Mouse (Mus musculus) forelimb bud, embryonic 11.5 days (tissue): Measurements from ENCODE around the gene Entpd3.

Experiments
- DNase-seq: peaks from one replicate; pipeline ENCODE4 v3.0.0-alpha.2; 2012; ENCODE audit warnings: low read depth, low spot score

The Entpd3 gene

DNA sequence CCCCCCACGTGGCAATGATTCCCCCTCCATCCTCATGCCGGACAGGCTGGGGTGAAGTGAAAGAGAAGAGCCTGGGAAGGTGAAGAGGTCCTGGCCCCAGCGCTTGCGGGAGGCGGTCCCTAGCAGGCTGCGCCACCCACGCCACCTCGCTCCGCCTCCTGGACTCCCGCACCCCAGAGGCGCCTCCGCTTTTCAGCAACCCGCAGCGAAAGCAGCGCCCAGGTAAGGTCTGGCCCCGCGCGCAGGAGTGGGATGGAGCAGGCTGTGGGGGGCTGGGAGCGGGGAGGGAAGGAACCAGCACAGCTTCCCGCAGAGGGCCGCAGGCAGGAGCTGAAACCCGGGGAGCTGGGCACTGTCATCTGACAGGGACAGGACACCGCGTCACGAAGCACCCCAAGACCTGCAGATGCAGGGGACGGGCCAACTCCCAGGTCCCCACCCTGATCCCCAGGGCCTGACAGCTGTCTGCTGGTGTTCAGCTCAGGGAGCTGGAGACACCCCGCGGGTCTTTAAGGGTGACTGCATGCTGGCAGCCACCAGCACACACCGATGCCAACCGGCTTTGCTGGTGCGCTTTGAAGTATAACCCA is at the start of gene Entpd3:
TSS of gene Entpd3 (plus strand) at position 157 of the 590 bp plus-strand sequence.
- no peak for DNase-seq

DNA sequence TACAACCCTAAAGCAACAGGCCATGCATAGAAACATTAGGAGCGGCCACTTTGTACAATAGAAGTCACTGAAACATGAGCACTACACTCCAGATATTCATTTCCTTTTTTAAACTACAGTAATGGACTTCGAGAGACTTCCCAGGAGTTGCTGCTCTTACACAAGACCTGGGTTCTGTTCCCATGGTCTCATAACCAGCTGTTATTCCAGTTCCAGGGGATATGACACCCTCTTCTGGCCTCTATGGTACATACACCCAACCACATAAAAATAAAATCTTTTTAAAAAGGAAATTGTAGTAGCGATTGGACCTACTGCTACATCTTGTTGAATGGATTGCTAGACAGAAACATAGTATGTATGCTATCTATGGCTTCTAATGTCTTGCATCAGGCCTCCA is 48.1 kb upstream of the Entpd3 start:
- peak; percentile 26 for DNase-seq

DNA sequence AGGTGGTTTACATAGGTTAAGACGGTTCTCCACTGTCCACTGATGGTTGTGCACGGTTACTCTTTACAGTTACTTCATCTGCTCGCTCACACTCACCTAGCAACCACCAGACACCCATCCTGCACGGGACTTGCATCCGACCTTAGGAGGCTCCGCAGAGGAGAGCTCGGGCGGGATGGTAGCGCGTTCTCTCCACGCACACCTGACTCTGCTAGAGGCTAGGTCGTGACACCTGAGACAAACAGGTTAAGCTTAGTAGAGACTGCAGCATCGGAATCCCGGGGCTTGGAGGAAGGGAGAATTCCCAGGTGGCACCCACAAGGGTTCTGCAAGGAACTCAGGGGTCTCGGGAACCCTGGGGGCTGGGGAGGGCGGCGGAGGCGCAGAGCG is 47.6 kb upstream of the Entpd3 start, which contains the start of gene Eif1b:
TSS of gene Eif1b (plus strand) at position 223 of the 390 bp plus-strand sequence.
- DNase-seq, result no peak

DNA sequence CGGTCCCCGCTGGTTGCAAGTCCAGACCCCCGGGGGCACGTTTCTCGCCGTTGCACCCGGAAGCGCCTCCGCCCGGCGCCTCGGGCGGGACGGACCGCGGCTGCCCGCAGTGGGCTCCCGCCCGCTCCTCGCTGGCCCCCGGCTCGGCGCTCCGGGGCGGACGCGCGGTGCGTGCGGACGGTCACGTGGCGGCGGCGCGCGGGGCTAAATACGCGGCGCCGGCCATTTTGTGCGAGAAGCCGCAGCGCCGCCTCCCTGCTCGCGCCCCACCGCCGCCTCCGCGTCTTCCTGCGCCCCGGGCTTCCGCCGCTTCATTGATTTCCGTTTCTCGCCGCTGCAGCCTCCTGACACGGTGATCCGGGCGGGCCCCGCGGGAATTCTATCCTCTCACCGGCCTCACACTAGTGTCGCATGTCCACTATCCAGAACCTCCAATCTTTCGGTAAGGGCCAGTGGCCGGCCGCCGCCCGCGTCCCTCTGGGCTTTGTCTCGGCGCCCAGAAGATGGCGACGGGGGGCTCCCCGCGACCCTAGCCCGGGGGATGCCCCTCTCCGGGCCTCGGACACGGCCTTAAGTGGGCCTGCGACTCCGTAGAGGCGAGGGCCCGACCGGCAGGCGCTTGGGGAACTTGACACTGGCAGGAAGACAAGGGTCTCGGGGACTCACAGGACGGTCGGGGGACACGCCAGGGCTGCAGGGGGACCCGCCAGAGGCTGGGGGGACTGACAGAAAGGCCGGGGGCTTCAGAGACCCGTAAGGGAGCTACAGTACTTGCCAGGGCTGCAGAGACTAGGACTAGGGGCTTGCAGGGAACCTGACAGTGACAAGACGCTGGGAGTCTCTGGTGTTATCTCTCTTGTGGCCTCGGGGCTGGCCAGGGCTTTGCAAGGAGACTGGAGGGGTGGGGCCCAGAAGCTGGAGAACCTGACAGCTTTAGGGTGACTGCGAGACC is 46.9 kb upstream of the Entpd3 start:
- peak; percentile 57 for DNase-seq

DNA sequence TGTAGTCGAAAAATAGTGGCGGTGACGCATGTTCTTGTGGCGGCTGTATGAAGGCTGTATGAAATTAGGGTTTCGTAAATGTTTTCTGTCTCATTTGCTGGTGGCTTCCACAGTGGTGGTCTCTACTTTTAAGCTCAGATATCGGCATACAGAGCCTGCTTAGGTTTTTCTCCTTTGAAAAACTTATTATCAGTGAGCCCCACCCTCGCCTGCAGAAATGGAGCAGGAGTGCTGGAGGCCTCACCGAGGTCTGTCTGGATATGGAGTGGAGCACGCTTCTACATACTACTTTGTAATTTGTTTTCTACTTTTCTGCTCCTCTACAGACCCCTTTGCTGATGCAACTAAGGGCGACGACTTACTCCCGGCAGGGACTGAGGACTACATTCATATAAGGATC is 45.8 kb upstream of the Entpd3 start:
- DNase-seq, result no peak

DNA sequence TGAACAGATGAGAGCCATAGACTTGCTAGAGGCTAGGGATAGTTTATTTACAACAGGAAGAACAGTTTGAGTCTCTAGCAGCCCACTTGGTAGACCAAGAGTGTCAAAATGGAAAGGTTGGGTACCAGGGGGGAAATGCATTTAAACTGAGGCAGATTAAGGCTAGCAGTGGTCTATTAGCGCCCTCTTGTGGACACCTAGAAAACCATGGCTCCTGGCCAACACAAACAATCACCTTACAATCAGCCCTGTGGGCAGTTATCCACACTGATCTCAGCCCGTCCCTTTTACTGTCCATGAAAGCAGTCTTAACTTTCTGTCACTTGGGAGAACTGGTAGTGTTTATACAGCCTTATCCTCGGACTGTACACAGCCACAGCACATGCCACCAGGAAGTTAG is 42.9 kb upstream of the Entpd3 start:
- DNase-seq, result peak; percentile 79

DNA sequence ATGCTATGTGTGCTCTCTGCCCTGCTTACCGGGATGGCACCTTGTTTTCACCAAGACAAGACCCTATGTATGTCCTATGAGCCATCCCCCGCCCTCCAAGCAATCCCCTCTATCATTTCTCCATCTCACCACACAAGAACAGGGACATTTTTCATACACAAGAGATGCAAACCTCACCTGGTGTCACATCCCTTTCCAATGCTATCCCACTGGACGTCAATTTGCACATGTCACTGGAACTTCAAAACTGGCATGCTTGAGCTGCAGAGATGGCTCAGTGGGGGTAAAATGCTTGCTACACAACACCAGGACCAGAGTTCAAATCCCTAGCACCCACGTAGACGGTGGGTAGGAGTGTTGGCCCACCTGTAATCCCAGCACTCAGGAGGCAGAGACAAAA is 41.6 kb upstream of the Entpd3 start:
- DNase-seq, result no peak

DNA sequence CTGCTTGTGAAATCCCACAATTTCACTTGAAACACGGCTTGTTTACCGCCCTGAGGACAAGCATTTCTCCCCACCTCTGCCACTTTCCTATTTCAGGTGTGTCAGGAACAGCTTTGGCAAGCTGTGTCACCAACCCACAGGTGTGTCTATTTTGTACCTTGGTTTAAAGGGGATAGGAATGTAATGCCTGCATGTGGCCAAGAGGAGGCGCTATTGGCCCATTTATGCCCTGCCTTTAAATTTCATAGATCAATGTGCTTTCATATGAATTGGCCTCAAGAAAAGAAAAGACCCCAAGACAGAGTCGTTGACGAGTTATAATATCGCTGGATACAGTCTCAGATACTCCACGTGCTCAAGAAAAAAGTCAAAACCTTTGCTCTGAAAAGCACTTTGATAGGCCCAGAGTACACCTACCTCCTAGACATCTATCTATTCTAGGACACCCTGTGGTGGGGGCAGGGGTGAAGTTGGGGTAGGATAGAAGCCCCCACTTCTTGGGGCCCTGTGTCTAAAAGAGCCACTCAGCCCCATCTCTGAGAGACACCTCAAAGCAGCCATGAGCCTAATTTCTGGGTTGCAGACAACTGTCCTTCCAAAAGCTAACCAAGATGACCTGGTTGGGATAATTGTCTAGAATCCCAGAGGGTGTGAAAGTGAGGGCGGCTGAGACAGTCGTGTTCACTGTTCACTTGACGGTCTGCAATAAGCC is 38.3 kb upstream of the Entpd3 start:
- no peak for DNase-seq

DNA sequence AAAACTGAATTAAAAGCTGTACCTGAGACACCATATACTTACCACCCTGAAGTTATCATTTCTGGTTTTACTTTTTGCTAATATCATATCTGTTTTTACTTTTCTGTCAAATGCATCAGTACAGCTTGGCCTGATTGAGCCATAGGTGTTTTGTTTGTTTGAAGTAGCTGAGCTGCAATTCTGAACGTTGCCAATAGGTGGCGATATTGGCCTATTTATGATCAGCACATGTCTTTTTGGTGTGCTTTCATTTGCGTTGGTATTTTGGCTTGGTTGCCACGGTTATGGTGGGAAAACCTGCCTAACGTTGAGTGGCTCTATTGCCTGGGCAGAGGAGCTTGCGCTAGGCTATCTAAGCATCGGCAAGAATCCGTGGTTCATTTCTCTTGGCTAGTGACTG is 37.6 kb upstream of the Entpd3 start:
- DNase-seq, result peak; percentile 94

DNA sequence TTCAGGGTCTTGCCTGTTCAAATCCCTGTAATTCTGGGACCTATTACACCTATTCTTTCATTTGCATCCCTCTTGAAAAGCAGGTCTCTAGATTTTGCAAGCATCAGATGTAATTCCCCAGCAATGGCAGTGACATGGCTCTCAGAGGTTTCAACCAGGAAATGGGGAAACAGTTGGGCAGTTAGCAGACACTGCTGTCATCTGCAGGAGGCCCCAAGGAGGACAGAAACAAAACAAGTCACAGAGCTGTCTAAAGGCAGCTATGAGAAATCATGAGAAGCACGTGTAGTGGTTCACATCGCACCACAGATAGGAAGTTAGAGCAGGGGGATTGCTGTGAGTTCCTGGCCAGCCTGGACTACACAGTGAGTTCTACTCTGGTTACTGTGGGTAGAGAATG is 35.2 kb upstream of the Entpd3 start:
- DNase-seq, result no peak

DNA sequence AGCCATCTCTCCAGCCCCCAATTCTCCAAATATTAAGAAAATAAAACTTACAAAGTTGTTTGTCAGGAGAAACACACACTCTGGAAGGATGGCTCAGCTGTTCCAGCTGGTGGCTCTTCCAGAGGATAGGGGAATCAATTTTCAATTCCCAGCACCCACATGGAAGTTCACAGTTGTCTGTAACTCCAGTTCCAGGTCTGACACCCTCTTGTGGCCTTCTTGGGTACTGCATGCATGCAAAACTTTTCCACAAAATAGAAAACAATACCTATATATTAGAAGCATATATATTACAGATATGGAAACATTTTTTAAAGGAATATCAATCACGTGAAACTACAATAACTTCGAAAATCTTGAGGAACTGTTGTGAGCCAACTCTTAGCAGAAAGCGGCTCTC is 27.8 kb upstream of the Entpd3 start:
- no peak for DNase-seq

DNA sequence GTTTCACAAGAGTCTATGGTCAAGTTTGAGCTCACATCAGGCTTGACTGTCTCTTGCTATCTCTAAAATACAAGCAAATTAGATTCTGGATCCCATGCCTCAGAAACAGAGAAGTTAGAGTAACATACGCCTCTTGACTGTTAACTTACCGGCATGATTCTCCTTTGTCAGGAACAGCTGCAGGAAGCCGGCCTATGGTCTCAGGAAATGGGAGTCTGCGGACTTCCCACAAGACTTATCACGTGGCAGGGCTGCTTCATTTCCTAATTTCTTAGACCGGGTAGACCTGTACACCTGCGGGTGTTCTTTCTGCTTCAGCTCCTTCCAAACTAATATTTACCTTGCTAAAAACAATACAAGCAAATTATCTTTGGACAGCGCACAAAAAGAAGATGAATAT is 22.9 kb upstream of the Entpd3 start:
- DNase-seq, result no peak

DNA sequence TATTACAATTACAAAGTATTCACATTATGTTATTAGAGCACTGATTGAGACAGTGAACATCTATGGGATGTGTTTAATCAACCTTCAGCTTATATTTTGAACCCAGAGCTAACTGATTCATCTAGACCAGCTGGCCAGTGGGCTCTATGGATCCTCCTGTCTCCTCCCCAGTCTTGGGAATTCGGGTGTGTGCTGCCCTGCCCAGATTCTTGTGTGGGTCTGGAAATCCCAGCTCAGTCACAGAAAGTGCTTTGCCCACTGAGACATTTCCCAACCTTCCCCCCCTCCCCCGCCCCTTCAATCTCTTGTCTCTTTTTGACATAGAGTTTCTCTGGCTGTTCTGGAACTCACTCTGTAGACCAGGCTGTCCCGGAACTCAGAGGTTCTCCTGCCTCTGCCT is 20.7 kb upstream of the Entpd3 start:
- DNase-seq, result no peak

DNA sequence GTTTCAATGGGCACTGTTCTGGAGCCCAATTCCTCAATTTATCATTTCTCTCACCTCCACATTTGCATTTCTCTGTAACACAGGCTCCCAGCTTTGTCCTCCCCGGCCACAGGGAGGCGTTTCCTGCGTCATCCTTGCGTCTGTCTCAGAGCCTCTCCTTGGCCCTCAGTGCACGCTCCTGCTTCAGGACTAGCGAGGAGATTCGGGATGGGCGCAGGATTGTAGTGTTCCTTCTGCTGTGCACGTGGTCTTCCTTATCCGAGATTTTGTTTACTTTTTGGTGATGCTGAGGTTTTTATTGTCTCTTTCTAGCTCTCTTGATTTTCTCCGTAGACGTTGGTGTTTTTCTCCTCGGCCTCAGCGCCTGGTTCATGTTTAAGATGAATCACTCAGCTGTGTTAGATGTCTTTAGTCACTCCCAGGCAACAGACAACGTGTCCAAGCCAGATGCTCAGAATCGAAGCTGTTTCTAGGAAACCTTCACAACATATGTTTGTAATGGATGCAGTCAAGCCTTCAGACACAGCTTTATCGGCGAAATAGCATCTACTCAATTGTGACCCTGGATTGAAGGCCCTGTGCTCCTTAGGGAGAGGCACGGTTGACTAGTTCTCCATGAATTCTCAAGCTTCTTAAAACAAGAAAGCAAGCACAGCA is 20.0 kb upstream of the Entpd3 start:
- no peak for DNase-seq

DNA sequence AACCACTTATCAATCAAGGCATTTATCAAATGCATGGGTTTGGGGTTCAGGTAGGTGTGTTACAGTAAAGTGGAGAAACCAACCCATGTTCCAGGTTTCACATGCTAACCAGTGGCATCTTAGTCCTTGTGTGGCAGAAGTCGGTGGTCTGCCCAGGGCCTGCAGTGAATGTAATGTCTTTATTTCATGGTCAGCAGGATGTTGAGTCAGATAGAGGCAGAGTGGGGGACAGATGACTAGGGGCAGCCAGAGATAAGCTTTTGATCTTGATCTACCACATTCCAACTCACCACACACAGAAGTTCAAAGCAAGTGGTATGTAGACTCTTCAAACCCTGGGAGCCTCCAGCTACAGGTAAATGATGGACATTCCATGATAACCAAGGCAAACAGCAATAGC is 18.5 kb upstream of the Entpd3 start:
- no peak for DNase-seq

DNA sequence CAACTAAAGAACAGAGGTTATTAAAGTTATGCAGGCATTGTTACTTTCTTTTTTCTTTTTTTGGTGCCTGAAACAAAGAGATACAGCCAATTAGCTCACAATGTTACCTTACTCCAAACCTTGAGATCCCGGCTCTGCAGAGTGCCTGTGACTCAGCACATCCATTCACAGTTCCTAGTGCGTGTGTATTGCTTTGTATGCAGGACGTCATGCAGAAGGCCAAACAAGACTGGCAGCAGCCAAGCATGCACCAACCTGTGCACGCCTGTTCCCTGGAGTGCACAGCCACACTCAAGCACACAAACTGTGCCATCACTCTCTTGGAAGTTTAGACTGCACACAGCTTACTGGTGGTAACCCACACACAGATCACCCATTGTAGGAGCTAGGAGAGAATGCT is 12.3 kb upstream of the Entpd3 start:
- no peak for DNase-seq

DNA sequence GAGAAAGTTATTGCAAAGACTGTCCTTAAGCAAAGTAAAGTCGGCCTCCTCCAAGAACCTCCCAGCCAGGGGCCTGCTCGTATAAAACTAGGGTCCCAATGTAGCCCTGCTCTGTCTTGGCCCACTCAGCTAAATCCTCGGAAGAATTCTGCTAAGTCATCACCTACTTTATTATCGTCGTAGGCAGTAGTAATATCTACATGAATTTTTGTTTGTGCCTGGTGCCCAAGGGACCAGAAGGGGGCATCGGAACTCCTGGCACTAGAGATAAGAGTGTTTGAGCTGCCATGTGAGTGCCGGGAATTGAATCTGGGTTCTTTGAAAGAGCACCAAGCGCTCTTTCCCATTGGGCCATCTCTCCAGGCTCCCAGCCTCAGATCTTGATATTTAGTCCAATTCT is 11.7 kb upstream of the Entpd3 start:
- DNase-seq, result no peak

DNA sequence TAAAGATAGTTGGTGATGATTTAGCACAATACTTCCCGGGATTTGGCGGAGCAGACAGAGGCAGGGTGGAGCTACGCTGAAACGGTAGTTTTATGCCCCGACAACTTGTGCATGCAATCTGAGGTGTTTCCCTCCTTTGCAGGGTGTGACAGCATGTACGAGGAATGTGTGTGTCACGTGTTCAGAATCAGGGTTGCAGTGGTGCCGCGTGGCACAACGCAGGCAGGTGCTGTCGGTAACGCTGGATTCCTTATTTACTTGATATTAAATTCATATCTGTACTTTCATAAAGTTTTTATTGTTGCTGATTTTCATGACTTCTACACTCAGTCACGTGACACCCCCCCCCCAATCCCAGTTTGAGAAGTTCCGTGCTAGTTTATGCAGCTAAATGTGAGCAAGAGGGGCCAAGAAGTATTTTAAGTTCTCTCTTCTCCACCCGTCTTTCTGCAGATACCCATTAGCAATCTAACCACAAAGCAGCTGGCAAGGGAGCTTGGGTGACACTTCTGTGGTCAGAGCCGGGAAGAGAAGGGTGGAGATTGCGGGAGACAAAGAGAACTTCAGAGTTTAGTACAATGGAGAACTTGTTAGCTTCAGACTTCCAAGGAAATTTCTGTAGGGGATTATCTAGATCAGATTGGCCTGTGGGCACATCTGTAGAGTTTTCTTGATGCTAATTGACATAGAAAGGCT is 10.7 kb upstream of the Entpd3 start:
- no peak for DNase-seq

DNA sequence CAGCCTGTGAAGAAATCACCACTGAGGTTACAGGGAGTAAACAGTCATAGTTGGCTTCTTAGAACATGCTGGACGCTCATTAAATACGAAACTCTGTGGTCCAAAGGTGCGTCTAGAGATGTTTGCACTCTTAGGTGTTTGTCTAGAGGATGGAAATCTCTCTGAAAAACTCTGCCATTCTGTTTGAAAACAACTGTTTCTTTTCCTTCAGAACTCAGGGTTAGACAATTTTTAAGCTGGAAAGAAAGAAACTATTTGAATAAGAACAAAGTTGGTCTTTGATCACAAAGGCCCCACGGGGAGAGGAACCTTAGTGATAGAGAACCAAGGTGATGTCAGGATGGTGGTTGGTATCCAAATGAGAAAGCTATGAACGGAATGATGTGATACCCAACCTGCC is 9.1 kb upstream of the Entpd3 start:
- DNase-seq, result no peak

DNA sequence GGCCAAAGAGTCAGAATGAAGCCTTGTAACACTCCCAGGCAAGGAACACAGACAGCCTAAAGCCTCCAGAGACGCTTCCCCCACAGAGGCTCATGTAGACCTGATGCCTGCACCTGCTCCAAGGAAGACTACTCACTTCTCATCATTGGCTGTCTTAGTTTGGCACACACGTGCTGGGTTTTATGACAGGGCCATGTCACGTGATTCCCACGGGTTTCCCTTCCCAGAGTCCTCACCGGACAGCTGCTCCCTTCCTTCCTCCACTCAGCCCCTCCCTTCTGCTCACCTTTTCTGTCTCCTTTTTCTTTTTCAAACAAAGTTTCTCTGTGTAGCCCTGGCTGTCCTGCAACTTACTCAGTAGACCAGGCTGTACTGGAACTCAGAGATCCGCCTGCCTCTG is 7.6 kb upstream of the Entpd3 start:
- no peak for DNase-seq

DNA sequence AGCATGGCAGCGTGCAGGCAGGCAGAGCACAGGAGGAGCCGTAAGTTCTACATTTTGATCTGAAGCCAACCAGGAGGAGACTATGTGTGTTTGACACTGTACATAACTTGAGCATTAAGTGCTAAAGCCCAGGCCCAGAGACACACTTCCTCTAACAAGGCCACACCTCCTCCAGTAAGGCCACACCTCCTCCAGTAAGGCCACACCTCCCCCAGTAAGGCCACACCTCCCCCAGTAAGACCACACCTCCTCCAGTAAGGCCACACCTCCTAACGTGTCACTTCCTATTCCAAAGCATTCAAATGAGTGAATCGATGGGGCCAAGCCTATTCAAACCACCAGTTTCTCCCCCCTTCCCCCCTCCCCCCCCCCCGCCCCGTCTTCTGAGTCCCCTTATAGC is 6.9 kb upstream of the Entpd3 start:
- DNase-seq, result no peak
